Mouse (Mus musculus) Muller cell, postnatal 12 days (primary cell): ENCODE measurements at regions not wholly inside any gene's neighbourhood (a gene's known extent, or its start where the extent isn't known, plus 50 kb on each side); places are given as distances from the start of the nearest gene placed in this dataset.

Experiments
- DNase-seq: peaks from one replicate; pipeline ENCODE4 v3.0.0-alpha.2; 2015; ENCODE audit errors: inconsistent ontology term

DNA sequence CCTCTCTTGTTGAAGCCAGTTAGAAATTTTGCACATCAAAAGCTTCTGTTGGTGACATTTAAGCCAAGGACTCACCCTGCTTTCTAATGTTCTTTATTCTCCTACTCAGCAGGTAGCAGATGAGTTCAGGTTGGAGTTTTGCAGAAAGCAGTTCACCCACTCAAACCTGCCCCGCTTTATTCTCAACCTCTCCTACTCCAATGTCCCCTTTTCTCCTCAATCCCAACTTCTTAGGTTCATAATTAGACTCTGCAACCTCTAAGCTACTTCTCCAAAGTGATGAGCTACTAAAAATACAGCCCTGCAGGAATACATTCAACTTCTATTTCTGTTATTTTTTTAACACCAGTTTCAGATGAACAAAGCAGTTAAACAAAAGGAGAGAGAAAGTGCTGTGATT is 572.2 kb downstream of the Brinp1 start:
- no peak for DNase-seq

DNA sequence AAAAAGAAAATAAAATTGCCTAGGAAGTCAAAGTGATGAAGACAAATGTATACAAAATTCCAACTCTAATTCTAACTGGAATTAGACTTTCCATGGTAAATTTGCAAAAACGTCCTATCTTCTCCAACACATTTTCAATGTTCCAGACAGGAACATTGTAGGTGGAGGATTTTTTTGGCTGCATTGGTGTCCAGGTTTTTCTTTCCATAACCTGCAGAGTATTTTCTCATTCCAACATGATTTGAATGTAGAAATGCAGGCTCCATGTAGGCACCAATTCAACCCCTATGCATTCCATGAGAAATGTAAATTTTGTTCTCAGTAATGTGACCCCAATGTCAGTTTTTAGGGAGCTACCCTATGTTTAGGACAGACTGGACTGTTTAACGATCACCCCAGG is 586.2 kb downstream of the Brinp1 start:
- DNase-seq = no peak

DNA sequence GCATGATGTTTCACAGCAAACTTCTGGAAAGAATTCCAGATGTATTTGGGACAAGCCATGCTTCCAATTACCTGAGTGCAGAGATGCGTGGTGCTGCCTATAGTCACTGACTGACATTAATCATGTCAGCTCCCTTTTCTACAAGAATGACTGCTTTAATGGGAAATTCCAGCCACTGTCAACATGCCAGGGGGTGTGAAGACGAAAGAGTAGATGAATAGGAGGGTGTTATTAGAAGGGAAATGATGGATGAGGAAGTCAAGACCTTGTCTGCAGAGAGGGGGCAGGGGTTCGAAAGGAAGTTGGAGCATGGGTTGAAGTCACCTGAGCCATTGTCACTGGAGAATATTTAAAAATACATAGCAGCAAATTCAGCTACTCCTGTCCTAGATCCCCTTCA is 634.6 kb downstream of the Brinp1 start:
- no peak for DNase-seq

DNA sequence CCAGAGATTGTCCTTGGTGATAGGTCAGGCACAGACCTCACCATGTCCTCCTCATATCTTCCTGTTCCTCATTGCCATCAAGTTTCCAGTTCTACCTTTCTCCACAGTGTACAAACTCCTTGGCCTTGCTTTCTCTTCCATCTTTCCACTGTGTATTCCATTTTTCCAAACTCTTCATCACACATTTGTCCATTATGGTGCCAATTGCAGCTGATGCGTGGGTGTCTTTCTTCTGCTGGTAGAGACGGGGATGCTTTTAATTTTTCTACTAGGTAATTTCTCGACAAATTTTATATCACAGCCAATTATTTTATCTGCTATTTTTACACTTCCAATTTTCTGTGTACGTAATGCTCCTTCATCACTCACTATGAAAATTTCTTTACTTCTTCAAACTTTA is 641.4 kb downstream of the Brinp1 start:
- no peak for DNase-seq

DNA sequence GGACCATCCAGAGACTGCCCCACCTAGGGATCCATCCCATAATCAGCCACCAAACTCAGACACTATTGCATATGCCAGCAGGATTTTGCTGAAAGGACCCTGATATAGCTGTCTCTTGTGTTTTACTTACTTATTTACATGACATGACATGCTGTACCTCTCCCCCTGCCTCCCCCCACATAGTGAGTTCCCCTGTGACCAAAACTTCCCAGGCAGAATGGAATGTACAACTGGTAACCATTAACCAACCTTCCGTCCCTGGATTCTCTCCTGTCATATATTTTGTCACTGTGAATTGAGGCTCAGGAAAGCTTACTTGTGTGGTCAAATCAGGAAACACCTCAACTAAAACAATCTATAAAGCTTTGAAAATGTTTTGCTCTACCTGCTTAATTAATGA is 669.4 kb downstream of the Brinp1 start:
- DNase-seq = no peak

DNA sequence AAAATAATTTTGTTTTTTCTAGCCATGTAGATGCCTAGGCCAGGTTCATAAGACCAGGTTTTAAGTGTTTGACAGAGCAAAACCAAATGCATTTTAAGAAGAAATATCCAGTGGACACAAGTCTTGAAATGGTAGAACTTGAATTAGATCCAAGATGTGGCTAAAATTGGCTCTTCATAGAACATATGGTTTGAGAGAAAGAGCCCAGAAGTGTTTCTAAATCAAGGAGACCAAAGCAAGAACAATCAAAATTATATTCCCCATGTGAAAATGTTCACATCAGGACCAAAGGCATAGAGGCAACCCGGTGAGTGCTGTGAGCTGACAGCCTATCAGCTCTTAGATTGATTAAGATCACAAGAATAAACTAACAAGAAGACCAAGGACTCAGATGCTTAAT is 673.3 kb downstream of the Brinp1 start:
- no peak for DNase-seq

DNA sequence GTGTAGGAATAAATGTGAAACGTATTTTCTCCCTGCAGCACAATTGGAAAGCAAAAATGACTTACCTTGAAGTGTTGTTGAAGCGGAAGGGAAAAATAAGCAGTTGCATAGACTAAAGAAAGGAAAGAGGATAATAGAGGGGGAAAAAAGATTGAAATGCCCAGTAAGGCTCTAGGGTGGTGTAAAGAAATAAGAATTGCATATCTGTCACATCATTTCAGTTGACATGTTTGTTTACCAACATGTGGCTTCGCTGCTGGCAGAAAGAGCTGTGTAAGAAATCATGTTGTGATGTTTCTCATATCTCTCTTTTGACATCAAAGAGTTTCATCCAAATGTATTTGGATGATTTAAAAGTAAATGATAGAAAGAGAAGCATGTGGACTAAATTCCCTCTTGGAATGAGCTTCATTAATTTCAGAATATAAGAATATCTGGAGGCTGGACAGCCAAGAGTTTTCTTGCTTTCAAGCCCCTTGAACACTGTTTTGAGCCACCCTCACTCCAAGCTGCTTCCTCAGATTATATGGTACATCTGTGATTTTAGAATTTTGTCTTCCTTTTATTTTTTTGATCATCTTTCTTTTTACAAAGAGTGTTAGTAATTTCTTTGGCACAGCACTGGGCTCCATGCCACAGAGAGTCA is 679.0 kb downstream of the Brinp1 start:
- no peak for DNase-seq
